Mouse (Mus musculus): Measurements from ENCODE around the gene Spata25. TPM values are rescaled to one million over a fixed set of nuclear protein-coding genes. Genes with fewer than 3 reads are reported as not detected.
"Not testable (repeated sequence)": the region's sequence is repeated elsewhere in the genome, so short reads cannot be mapped to it uniquely, and the experiment has no call there.

Spata25 gene
- total and polyA plus RNA-seq, 2 experiments from 2014 or later: not detected

DNA sequence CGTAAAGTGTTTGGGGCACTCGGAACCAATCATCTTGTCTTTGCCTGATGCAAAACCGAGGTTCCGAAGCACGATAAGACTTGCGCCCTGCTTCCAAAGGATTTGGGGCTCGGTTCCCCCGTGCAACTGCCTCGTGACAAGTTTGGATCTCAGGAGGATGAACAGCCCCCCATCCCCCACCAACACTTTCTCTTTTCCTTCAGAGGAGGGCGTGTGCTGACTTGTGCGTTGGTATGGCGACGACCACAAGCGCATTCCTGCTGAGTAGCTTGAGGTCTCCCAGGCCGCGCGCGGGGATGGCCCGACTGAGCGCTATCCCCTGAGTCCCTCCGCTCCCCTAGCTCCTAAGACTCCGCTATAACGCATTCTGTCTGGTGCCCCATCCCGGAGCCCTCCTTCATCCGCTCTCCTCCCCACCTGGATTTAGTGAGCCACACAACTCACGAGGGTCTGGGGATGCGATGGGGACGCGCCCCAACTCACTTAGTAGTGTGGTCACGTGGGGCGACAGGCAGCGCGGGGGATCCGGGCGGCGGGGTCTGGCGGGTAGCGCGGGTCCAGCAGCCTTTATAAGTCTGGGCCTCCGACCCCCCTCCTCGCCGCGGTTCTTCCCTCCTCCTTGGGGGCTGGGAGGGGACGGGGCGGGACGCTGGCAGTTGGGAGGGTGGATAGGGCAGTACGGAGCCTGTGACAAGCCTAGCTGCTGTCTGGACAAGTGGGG is 28.9 kb upstream of the Spata25 start, which contains the start of gene Pltp:
TSS of gene Pltp (minus strand) at position 611 of the 721 bp plus-strand sequence.
- Histone ChIP-seq H3K27me3 (ENCODE audit: control insufficient read depth, insufficient read depth, low read length) (peaks cover 47% of the 10 kb centered on the region; the same call in 1 of the 2 replicates), H3K36me3 (replicated peaks; ENCODE audit: control insufficient read depth, insufficient read depth, low read length) (no peaks in the 10 kb centered on the region), H3K27ac (ENCODE audit: low read depth) (no peak within 1 kb of the TSS), H3K9me3 (replicated peaks; ENCODE audit: control insufficient read depth, low read length) (no peaks in the 10 kb centered on the region), H3K4me1 (ENCODE audit: control insufficient read depth, insufficient read depth) (peaks cover 23% of the 10 kb centered on the region), H3K4me2 (ENCODE audit: low read depth, low read length) (peak within 1 kb of the TSS; percentile 96), H3K4me3 (ENCODE audit: low read depth, low read length) (peak within 1 kb of the TSS; percentile 55), H3K9ac (replicated peaks; ENCODE audit: low read depth, low read length) (peak within 1 kb of the TSS; percentile 41)
- DNase-seq (ENCODE audit: low spot score): no peak
- peak; percentile 63 for ATAC-seq (ENCODE audit: insufficient read depth, low read depth)
- WGBS: under 1% methylated on average over 45 of the region's 47 CpGs
- TF ChIP-seq CTCF (IDR thresholded peaks at IDR 0.05; ENCODE audit: low read depth) (no peak), EP300 (IDR thresholded peaks at IDR 0.05; ENCODE audit: low read depth) (no peak)

DNA sequence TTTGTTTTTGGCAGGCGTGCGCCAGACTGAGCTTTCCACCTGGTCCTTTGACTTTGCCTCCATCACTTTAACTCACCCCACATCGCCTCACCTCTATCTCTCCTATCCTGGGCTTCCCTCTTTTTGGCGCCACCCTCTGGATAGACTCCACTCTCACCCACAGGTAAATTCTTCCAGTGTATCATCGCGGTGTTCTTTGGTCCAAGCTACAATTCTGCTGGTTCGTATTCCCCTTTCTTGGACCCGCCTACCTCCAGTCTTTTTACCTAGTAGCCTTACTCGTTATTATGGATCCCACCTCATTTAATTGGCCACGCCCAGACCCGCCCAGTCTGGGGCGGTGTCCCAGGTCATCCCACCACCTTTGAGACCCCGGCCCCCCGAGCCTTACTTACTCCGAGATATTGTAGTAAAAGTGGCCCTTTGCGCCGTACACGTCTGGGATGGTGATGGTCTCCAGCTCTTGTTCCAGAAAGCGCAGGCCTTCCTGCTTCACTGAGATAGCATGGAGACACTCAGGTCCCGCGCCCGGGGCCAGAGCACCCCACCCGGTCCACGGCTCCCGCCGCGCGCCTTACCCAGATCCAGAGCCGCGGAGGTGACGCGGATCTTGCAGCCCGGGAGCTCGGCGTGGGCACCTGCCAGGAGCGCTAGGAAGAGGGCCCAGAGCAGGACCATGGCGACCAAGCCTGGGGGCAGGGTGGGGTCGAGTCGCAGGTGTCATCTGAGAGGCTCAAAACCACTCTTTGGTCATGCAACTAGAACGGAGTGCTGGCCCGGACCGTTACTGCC is 28.2 kb upstream of the Spata25 start:
- WGBS: 2% methylated on average over 42 of the region's 42 CpGs

DNA sequence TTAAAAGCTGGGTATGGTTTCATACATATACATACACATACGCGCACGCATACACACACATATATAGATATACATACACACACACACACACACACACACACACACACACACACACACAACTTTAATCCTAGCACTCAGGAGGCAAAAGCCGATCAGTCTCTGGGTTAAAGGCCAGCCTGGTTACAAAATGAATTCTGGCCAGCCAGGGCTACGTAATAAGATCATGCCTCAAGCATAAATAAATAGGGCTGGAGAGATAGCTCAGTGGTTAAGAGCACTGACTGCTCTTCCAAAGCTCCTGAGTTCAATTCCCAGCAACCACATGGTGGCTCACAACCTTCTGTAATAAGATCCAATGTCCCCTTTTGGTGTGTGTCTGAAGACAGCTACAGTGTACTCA is 27.2 kb upstream of the Spata25 start:
- H3K4me3 ChIP-seq (ENCODE audit: low read depth, low read length); DNase-seq (ENCODE audit: low spot score); H3K27ac ChIP-seq (ENCODE audit: low read depth); ATAC-seq (ENCODE audit: insufficient read depth, low read depth); H3K9ac ChIP-seq (replicated peaks; ENCODE audit: low read depth, low read length); H3K36me3 ChIP-seq (replicated peaks; ENCODE audit: control insufficient read depth, insufficient read depth, low read length); H3K4me2 ChIP-seq (ENCODE audit: low read depth, low read length); H3K9me3 ChIP-seq (replicated peaks; ENCODE audit: control insufficient read depth, low read length): not testable (repeated sequence)
- peaks cover 47% of the 10 kb centered on the region; the same call in 1 of the 2 replicates for H3K27me3 ChIP-seq (ENCODE audit: control insufficient read depth, insufficient read depth, low read length)
- H3K4me1 ChIP-seq (ENCODE audit: control insufficient read depth, insufficient read depth): peaks cover 14% of the 10 kb centered on the region; the same call in 1 of the 2 replicates
- 89% methylated on average over 5 of the region's 5 CpGs for WGBS

More for the DNA sequence above, 28.2 kb upstream of the Spata25 start:
- Histone ChIP-seq H3K4me1 (ENCODE audit: control insufficient read depth, insufficient read depth) (peaks cover 18% of the 10 kb centered on the region; the same call in 1 of the 2 replicates), H3K4me3 (ENCODE audit: low read depth, low read length) (peak overlapping the region; percentile 55), H3K9me3 (replicated peaks; ENCODE audit: control insufficient read depth, low read length) (no peaks in the 10 kb centered on the region), H3K27me3 (ENCODE audit: control insufficient read depth, insufficient read depth, low read length) (peaks cover 47% of the 10 kb centered on the region; the same call in 1 of the 2 replicates), H3K9ac (replicated peaks; ENCODE audit: low read depth, low read length) (peak overlapping the region; percentile 41; the same call in 1 of the 2 replicates), H3K4me2 (ENCODE audit: low read depth, low read length) (peak overlapping the region; percentile 96), H3K36me3 (replicated peaks; ENCODE audit: control insufficient read depth, insufficient read depth, low read length) (no peaks in the 10 kb centered on the region), H3K27ac (ENCODE audit: low read depth) (no peak overlapping the region)
- DNase-seq (ENCODE audit: low spot score) (no peak), ATAC-seq (ENCODE audit: insufficient read depth, low read depth) (peak; percentile 34)
- TF ChIP-seq CTCF (IDR thresholded peaks at IDR 0.05; ENCODE audit: low read depth) (no peak), EP300 (IDR thresholded peaks at IDR 0.05; ENCODE audit: low read depth) (no peak)

DNA sequence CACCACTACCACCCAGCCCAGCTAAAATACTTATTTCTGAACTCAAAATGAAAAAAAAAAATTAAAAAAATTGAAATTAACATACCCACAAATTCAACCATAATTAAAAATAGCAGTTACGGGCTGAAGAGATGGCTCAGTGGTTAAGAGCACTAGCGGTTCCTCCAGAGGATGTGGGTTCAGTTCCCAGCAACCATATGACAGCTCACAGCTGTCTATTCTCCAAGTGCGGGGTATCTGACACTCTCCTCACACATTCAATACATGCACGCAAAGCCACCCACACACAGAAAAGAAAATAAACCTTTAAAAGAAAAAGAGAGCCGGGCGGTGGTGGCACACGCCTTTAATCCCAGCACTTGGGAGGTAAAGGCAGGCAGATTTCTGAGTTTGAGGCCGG is 21.7 kb upstream of the Spata25 start:
- Histone ChIP-seq H3K27me3 (ENCODE audit: control insufficient read depth, insufficient read depth, low read length) (0 out of 2 replicates have a peak, but pooled peaks cover 10% of the 10 kb centered on the region), H3K36me3 (replicated peaks; ENCODE audit: control insufficient read depth, insufficient read depth, low read length) (no peaks in the 10 kb centered on the region), H3K9me3 (replicated peaks; ENCODE audit: control insufficient read depth, low read length) (no peaks in the 10 kb centered on the region; the same call in 1 of the 2 replicates), H3K27ac (ENCODE audit: low read depth) (no peak overlapping the region), H3K4me2 (ENCODE audit: low read depth, low read length) (no peak overlapping the region), H3K4me1 (ENCODE audit: control insufficient read depth, insufficient read depth) (no peaks in the 10 kb centered on the region), H3K9ac (replicated peaks; ENCODE audit: low read depth, low read length) (no peak overlapping the region), H3K4me3 (ENCODE audit: low read depth, low read length) (no peak overlapping the region)
- TF ChIP-seq CTCF (IDR thresholded peaks at IDR 0.05; ENCODE audit: low read depth) (no peak), EP300 (IDR thresholded peaks at IDR 0.05; ENCODE audit: low read depth) (no peak)
- DNase-seq (ENCODE audit: low spot score) (no peak), ATAC-seq (ENCODE audit: insufficient read depth, low read depth) (no peak)
- 77% methylated on average over 8 of the region's 8 CpGs for WGBS

DNA sequence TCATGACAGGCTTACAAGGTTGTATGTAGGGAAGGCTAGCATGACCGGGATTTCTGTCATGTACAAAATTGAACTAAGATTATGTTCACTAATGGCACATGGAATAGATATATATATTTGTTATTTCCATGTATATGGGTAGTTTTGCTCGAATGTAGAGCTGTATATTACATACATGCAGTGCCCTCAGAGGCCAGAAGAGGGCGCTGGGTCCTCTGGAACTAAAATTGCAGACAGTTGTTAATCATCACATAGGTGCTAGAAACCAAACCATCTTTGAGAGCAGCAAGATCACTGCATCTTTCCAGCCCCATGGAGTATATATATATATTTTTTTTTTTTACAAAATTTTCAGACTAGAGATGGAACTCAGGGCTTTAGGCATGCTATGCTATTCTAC is 17.4 kb upstream of the Spata25 start:
- H3K4me2 ChIP-seq (ENCODE audit: low read depth, low read length): no peak overlapping the region
- no peak for ATAC-seq (ENCODE audit: insufficient read depth, low read depth)
- H3K36me3 ChIP-seq (replicated peaks; ENCODE audit: control insufficient read depth, insufficient read depth, low read length): no peaks in the 10 kb centered on the region
- no peak overlapping the region for H3K9ac ChIP-seq (replicated peaks; ENCODE audit: low read depth, low read length)
- 51% methylated on average over 3 of the region's 3 CpGs for WGBS
- no peak for DNase-seq (ENCODE audit: low spot score)
- no peaks in the 10 kb centered on the region for H3K4me1 ChIP-seq (ENCODE audit: control insufficient read depth, insufficient read depth)
- no peak overlapping the region for H3K27ac ChIP-seq (ENCODE audit: low read depth)
- no peak overlapping the region for H3K4me3 ChIP-seq (ENCODE audit: low read depth, low read length)
- TF ChIP-seq EP300 (IDR thresholded peaks at IDR 0.05; ENCODE audit: low read depth) (no peak), CTCF (IDR thresholded peaks at IDR 0.05; ENCODE audit: low read depth) (peak; percentile 35)
- H3K9me3 ChIP-seq (replicated peaks; ENCODE audit: control insufficient read depth, low read length): no peaks in the 10 kb centered on the region; the same call in 1 of the 2 replicates
- no peaks in the 10 kb centered on the region for H3K27me3 ChIP-seq (ENCODE audit: control insufficient read depth, insufficient read depth, low read length)

Measured in heart, postnatal 0 days (tissue).